Mouse (Mus musculus) naive thymus-derived CD4-positive, alpha-beta T cell, adult 2 months (primary cell): ENCODE measurements around the gene Cacnb4.

Experiments used
- DNase-seq: peaks from one replicate; pipeline ENCODE4 v3.0.0-alpha.2; 2011; ENCODE audit warnings: low read depth

Gene Cacnb4

GRCm38 (mm10) chr2:52647255-52647998 is 29.2 kb downstream of the Cacnb4 start:
- no peak for DNase-seq

- no peak for DNase-seq
Measured at GRCm38 (mm10) chr2:52643657-52644056, 33.0 kb downstream of the Cacnb4 start.

DNA sequence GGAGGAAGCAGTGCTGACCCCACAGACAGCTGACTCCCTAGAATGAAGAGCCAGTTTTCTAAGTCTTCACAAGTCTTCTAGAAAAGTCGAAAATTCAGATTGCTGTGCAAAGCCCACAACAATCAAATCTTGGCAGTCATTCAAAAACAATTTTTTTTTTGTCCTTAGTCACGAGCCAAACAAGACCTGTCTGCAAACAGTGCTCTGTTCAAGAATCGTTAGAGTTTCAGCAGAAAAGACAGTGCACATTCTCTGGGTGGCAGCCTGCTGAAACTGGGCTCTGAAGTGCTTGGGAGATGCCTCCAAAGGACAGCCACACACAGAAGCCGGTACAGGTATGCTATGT is 37.1 kb downstream of the Cacnb4 start:
- no peak for DNase-seq

- DNase-seq, result no peak
Measured at GRCm38 (mm10) chr2:52638857-52639529, 37.6 kb downstream of the Cacnb4 start.

GRCm38 (mm10) chr2:52638226-52638625 is 38.4 kb downstream of the Cacnb4 start:
- DNase-seq, result no peak

DNA sequence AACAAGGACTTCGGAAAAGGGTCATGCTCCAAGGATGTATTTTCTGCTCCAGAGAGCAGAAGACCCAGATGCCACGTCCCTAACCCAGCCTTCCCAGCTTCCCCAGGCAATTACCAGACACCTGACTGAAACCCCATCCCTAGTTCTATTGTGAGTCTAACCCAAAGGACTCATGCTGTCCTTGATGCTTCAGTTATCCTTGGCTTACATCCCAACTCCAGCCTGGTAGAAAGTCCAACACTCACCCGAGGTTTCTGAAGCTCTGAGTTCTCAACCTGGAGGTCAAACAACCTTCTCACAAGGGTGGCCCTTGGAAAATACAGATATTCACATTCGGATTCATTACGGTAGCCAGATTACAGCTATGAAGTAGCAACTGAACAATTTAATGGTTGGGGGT is 40.6 kb downstream of the Cacnb4 start:
- no peak for DNase-seq

- DNase-seq, result no peak
Measured at GRCm38 (mm10) chr2:52635358-52635757, 41.3 kb downstream of the Cacnb4 start.

DNA sequence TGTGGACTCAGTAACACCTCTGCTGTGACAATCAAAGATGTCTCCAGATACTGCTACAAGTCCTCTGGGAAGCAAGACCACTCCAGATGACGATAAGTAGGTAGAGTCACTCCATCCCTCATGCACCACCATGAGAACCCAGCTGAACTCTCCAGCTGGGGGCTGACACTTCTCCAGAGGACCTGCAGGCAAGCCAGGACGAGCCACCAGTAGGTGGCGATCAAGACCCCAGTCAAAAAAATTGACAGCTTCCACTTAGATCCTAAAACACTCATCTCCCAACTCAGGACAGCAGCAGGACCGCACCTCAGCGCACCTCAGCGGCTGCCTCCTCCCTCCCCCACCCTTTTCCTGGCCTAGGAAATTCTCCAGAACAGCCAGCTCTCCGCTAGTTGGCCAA is 43.8 kb downstream of the Cacnb4 start:
- peak; percentile 36 for DNase-seq

GRCm38 (mm10) chr2:52628186-52628585 is 48.4 kb downstream of the Cacnb4 start:
- DNase-seq, result no peak

DNA sequence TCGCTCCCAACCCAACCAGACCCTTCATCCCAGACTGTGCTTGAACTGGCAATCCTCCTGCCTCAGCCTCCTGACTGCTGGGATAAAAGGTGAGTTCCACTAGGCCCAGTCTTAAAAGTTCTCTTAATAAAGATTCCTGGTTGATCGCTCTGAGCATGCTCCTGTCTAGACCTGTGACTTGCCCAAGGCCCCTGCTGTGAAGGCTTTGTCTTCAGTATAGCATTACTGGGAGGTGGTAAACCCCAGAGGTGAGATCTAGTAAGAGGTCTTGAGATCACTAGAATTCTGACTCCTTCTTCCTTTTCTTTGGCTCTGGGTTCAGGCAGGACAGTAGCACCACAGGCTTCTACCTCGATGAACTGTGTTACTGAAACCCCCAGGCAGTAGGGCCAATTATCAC is 50.4 kb downstream of the Cacnb4 start:
- DNase-seq, result no peak

DNA sequence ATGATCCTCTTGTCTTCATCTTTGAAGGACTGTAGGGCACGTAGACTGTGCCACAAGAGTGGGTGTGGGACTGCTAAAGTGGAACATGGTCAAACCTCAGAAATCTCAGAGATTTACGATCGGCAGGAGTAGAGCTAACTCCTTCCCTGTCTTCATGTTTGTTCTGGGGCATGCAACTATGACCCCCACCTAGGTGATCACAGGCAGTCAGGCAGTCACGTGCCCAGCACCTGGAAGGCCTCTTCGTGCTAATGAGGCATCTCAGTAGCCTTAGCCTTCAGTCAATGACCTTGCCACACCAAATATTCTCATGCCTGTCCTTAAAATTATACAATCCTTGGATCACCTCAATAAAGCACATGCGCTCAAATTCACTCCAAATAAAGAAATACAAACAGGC is 50.9 kb downstream of the Cacnb4 start:
- no peak for DNase-seq

DNA sequence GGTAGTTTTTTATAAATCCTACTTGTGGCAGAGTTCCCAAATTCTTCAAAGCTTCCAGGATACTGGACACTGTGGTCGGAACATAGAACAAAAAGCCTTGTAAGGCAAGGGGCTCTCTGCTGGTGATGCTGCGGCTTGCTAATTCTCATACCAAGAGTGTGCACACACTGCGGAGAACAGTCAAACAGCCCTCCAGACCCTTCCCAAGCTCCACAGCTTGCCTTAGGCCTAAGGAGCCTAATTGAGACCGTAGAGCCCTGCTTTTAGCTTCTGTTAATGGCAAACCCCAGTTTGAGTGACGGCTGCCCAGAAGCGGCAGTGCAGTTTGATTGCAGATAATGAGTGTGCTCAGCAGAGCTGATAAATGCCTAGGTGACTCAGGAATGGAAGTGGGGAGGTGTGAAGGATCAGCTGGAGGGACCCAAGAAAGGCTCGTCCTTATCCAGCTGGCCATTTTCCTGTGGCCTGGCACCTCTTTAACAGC is 52.7 kb downstream of the Cacnb4 start:
- DNase-seq, result no peak

DNA sequence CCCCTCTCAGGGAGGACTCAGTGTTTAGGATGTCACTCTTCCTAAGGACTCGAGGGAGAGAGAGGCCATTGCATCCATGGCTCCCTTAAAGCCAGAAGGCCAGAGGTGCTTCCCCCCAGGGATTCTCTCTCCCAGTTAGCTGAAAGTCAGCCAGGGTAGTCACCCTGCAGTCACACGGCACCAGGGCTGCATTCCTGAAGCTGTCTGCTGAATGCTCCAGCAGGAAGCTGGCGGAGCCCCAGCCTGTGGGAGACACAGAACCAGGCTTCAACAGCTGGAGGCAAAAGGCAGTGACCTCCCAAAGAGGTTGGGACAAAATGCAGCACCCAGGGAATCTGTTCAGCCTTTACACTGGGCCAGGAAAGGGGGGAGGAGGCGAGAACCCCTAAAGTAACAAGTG is 53.2 kb downstream of the Cacnb4 start:
- DNase-seq, result no peak

DNA sequence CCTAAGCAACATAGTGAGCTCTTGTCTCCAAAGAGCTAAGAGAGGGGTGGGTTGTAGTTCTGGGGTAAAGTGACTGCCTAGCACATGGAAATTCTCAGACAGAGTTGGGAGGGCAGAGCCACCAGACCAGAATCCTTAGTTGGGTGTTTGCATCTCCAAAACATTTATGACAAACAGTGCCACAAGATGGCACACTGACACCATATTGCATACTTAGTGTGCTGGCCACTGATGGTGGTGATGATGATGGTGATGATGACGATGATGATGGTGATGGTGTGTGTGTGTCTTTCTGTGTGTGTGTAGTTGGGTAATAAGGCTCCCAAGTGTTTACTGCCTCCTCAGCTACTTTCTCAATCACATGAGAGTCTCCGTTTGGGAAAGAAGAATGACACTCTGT is 54.0 kb downstream of the Cacnb4 start:
- no peak for DNase-seq

GRCm38 (mm10) chr2:52619406-52619974 is 57.1 kb downstream of the Cacnb4 start:
- DNase-seq, result no peak

GRCm38 (mm10) chr2:52618804-52619203 is 57.8 kb downstream of the Cacnb4 start:
- no peak for DNase-seq

DNA sequence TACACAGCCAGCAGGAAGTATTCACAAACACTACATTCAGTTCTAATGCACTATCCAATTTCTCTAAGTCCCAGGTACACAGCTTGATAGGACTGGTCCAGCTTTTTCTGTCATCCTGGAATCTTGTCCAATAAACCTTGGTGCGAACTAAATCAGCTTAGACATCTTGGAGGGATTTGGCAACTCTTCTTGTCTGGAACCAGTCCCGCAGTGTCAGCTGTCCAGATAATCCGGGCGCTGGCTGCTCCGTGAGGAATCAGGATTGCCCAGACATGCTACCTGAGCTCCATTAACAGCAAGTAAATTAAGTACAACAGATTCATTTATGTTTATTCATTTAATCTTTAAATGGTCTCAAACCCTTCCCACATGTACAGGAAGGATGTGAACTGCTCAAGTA is 61.2 kb downstream of the Cacnb4 start:
- no peak for DNase-seq

- no peak for DNase-seq
Measured at GRCm38 (mm10) chr2:52613888-52614287, 62.7 kb downstream of the Cacnb4 start.

- no peak for DNase-seq
Measured at GRCm38 (mm10) chr2:52609486-52609885, 67.1 kb downstream of the Cacnb4 start.

DNA sequence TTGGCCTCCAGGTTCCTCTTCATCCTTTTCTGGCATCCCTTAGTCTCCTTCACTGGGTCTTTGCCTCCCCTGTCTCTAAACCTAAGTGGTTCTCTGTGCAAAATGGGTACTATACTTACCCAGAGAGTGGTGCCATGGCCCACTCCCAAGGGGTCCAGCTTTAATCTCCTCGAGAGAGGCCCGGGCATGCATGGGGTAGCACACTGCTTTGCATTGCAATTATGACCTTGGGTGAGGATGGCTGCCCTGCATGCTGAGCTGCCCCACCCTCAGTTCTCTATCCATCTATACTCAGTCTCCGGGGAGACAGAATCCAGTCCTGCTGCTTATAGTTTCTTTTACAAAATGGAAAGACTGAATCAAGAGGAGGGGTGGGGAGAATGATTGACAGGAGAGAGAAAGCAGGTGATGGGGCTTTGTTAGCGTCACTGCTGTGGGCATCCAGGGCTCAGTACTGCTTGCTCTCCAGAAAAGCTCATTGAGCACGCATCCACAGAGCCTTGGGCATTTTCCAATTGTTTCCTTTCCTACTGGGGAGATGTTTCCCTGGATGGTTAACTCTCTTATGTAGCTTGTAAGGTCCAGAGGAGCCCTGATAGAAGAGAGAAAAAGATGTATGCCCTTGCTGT is 68.7 kb downstream of the Cacnb4 start:
- DNase-seq, result no peak

DNA sequence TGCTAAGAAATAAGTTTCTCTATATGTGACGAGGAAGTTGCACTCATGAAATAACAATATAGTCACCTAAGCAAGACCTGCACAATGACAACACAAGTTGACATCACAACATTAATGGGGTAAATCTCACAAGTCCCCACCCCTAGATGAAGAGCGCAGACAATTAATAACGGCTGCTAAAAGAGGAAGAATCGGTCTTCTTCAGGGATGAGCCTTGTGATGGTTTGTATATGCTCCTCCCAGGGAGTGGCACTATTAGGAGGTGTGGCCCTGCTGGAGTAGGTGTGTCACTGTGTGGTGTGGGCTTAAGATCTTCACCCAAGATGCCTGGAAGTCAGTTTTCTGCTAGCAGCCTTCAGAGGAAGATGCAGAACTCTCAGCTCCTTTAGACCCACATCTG is 70.3 kb downstream of the Cacnb4 start:
- no peak for DNase-seq

- DNase-seq, result peak; percentile 68
Measured at GRCm38 (mm10) chr2:52605321-52605720, 71.3 kb downstream of the Cacnb4 start.

- DNase-seq, result no peak
Measured at GRCm38 (mm10) chr2:52604651-52605020, 72.0 kb downstream of the Cacnb4 start.
